Mouse (Mus musculus): ENCODE measurements around the gene Gm17654. TPM values are rescaled to one million over a fixed set of nuclear protein-coding genes. Genes with fewer than 3 reads are reported as not detected.
"Not testable (repeated sequence)": the region's sequence is repeated elsewhere in the genome, so short reads cannot be mapped to it uniquely, and the experiment has no call there.

The Gm17654 gene
- polyA plus RNA-seq, 1 experiment from 2014 or later: not detected

GRCm38 (mm10) chr14:43531052-43532010 is 47.6 kb downstream of the Gm17654 start:
- not testable (repeated sequence) for H3K27ac ChIP-seq (ENCODE audit: low read depth, low read length); H3K4me3 ChIP-seq (ENCODE audit: low read length); H3K9me3 ChIP-seq (ENCODE audit: control insufficient read depth, low read length); H3K36me3 ChIP-seq (ENCODE audit: control insufficient read depth, insufficient read depth, low read length); H3K4me2 ChIP-seq (ENCODE audit: low read length); H3K9ac ChIP-seq (ENCODE audit: low read depth, low read length); H3K27me3 ChIP-seq (replicated peaks; ENCODE audit: control insufficient read depth, insufficient read depth, low read length); H3K4me1 ChIP-seq (ENCODE audit: control insufficient read depth, insufficient read depth, low read depth, low read length); ATAC-seq
- 35% methylated on average over 14 of the region's 15 CpGs for WGBS

Other genes starting within 250 kb of the Gm17654 start
- gene 1700001F09Rik, start 231.3 kb downstream of the Gm17654 start, polyA plus RNA-seq (2015; fragmentation: Nextera tagmentation; extraction: Ambion mirVana): not detected in 2 replicates
- not detected in 2 replicates for gene Gm8138, start 162.8 kb downstream of the Gm17654 start, polyA plus RNA-seq (2015; fragmentation: Nextera tagmentation; extraction: Ambion mirVana)
- gene Gm5799, start 35.6 kb downstream of the Gm17654 start, polyA plus RNA-seq (2015; fragmentation: Nextera tagmentation; extraction: Ambion mirVana): not detected in 2 replicates
- not detected in 2 replicates for gene Gm10375, start 28.9 kb upstream of the Gm17654 start, polyA plus RNA-seq (2015; fragmentation: Nextera tagmentation; extraction: Ambion mirVana)
- gene Gm8165, start 98.1 kb upstream of the Gm17654 start, polyA plus RNA-seq (2015; fragmentation: Nextera tagmentation; extraction: Ambion mirVana): not detected in 2 replicates
- gene Gm7324, start 118.7 kb upstream of the Gm17654 start, polyA plus RNA-seq (2015; fragmentation: Nextera tagmentation; extraction: Ambion mirVana): 0.46 and 0.64 TPM in 2 replicates
- not detected in 2 replicates for gene Gm16506, start 148.3 kb upstream of the Gm17654 start, polyA plus RNA-seq (2015; fragmentation: Nextera tagmentation; extraction: Ambion mirVana)
- gene Gm6526, start 168.7 kb upstream of the Gm17654 start, polyA plus RNA-seq (2015; fragmentation: Nextera tagmentation; extraction: Ambion mirVana): not detected in 2 replicates
- not detected in 2 replicates for gene Gm8180, start 205.6 kb upstream of the Gm17654 start, polyA plus RNA-seq (2015; fragmentation: Nextera tagmentation; extraction: Ambion mirVana)